Mouse (Mus musculus) macrophage (primary cell): ENCODE measurements around the gene Syce2. TPM values are rescaled to one million over a fixed set of nuclear protein-coding genes. Genes with fewer than 3 reads are reported as not detected.

ENCODE experiments used
- polyA plus RNA-seq: library from polyadenylated mRNA; stranded (reverse); fragments of 250-400 nt; gene quantifications from 3 replicates; pipeline ENCODE4 v1.2.4, GENCODE M21; 2018; ENCODE audit warnings: inconsistent platforms

The Syce2 gene
- polyA plus RNA-seq, 1 experiment from 2014 or later = 18.1 TPM

Other genes starting within 250 kb of the Syce2 start
- gene Ier2, start 209.3 kb upstream of the Syce2 start, polyA plus RNA-seq = 13.1 to 24.0 TPM (median 23.6 TPM) in 3 replicates
- gene Trmt1, start 185.8 kb upstream of the Syce2 start, polyA plus RNA-seq = 24.6 to 51.1 TPM (median 43.5 TPM) in 3 replicates
- gene Nacc1, start 184.2 kb upstream of the Syce2 start, polyA plus RNA-seq = 42.2 to 61.4 TPM (median 49.6 TPM) in 3 replicates
- gene Lyl1, start 170.7 kb upstream of the Syce2 start, polyA plus RNA-seq = 38.2 to 65.7 TPM (median 48.7 TPM) in 3 replicates
- not detected in 3 replicates for gene G430095P16Rik, start 149.1 kb upstream of the Syce2 start, polyA plus RNA-seq
- gene Nfix, start 71.8 kb upstream of the Syce2 start, polyA plus RNA-seq = 3.6 to 6.9 TPM (median 4.3 TPM) in 3 replicates
- gene Dand5, start 49.3 kb upstream of the Syce2 start, polyA plus RNA-seq = 1.2 to 3.3 TPM (median 2.9 TPM) in 3 replicates
- 5.8 to 13.9 TPM (median 8.6 TPM) in 3 replicates for gene Gadd45gip1, start 40.6 kb upstream of the Syce2 start, polyA plus RNA-seq
- 49.2 to 87.2 TPM (median 79.3 TPM) in 3 replicates for gene Rad23a, start 31.4 kb upstream of the Syce2 start, polyA plus RNA-seq
- gene Calr, start 25.2 kb upstream of the Syce2 start, polyA plus RNA-seq = 836 to 3,382 TPM (median 1,154 TPM) in 3 replicates
- gene Farsa, start 15.1 kb upstream of the Syce2 start, polyA plus RNA-seq = 24.5 to 43.1 TPM (median 29.5 TPM) in 3 replicates
- 11.1 to 13.7 TPM (median 12.0 TPM) in 3 replicates for gene Gcdh, start 21.8 kb downstream of the Syce2 start, polyA plus RNA-seq
- 0.09 TPM in 1 of 3 replicates, not detected in the others for gene Klf1, start 29.8 kb downstream of the Syce2 start, polyA plus RNA-seq
- 160 to 211 TPM (median 178 TPM) in 3 replicates for gene Dnase2a, start 36.4 kb downstream of the Syce2 start, polyA plus RNA-seq
- gene Mast1, start 65.2 kb downstream of the Syce2 start, polyA plus RNA-seq = 0.04 to 0.06 TPM in 2 of 3 replicates, not detected in the other
- not detected in 3 replicates for gene Rtbdn, start 74.9 kb downstream of the Syce2 start, polyA plus RNA-seq
- gene Gm49661, start 97.3 kb downstream of the Syce2 start, polyA plus RNA-seq = not detected in 3 replicates
- gene Prdx2, start 97.5 kb downstream of the Syce2 start, polyA plus RNA-seq = 77.7 to 148 TPM (median 146 TPM) in 3 replicates
- gene Rnaseh2a, start 97.7 kb downstream of the Syce2 start, polyA plus RNA-seq = 15.9 to 39.3 TPM (median 26.2 TPM) in 3 replicates
- gene Junb, start 106.6 kb downstream of the Syce2 start, polyA plus RNA-seq = 26.1 to 86.4 TPM (median 61.3 TPM) in 3 replicates
- gene Hook2, start 118.5 kb downstream of the Syce2 start, polyA plus RNA-seq = 4.9 to 10.9 TPM (median 6.1 TPM) in 3 replicates
- gene Best2, start 142.4 kb downstream of the Syce2 start, polyA plus RNA-seq = not detected in 3 replicates
- gene Asna1, start 153.2 kb downstream of the Syce2 start, polyA plus RNA-seq = 120 to 138 TPM (median 122 TPM) in 3 replicates
- gene Trir, start 154.7 kb downstream of the Syce2 start, polyA plus RNA-seq = 143 to 170 TPM (median 168 TPM) in 3 replicates
- gene Tnpo2, start 164.8 kb downstream of the Syce2 start, polyA plus RNA-seq = 14.1 to 30.6 TPM (median 26.6 TPM) in 3 replicates
- gene Fbxw9, start 187.9 kb downstream of the Syce2 start, polyA plus RNA-seq = 4.8 to 12.5 TPM (median 8.4 TPM) in 3 replicates
- gene Gm5741, start 195.9 kb downstream of the Syce2 start, polyA plus RNA-seq = not detected in 3 replicates
- 28.6 to 47.4 TPM (median 37.1 TPM) in 3 replicates for gene Dhps, start 199.6 kb downstream of the Syce2 start, polyA plus RNA-seq
- 66.3 to 79.6 TPM (median 68.7 TPM) in 3 replicates for gene Wdr83os, start 208.6 kb downstream of the Syce2 start, polyA plus RNA-seq
- gene Wdr83, start 209.2 kb downstream of the Syce2 start, polyA plus RNA-seq = 13.5 to 19.5 TPM (median 15.7 TPM) in 3 replicates
- 375 to 585 TPM (median 491 TPM) in 3 replicates for gene Man2b1, start 211.2 kb downstream of the Syce2 start, polyA plus RNA-seq